Mouse (Mus musculus) heart, postnatal 25 days (tissue): Measurements from ENCODE around the gene Traf2. TPM values are rescaled to one million over a fixed set of nuclear protein-coding genes. Genes with fewer than 3 reads are reported as not detected.

ENCODE experiments used
- DNase-seq: peaks from one replicate; pipeline ENCODE4 v3.0.0; 2022; ENCODE audit warnings: low spot score
- intact Hi-C: fragments of 180-260 bp; cut with DNase I; formaldehyde crosslinking; loops from one replicate; pipeline ENCODE4 v1.15.1; 2025
- total RNA-seq, 2 experiments: library from RNA; stranded (reverse); gene quantifications; 2 replicates each; pipeline ENCODE4 v1.2.3; 2021

Gene Traf2
- 10 to 100 TPM; 15.4 to 17.3 TPM for total RNA-seq

DNA sequence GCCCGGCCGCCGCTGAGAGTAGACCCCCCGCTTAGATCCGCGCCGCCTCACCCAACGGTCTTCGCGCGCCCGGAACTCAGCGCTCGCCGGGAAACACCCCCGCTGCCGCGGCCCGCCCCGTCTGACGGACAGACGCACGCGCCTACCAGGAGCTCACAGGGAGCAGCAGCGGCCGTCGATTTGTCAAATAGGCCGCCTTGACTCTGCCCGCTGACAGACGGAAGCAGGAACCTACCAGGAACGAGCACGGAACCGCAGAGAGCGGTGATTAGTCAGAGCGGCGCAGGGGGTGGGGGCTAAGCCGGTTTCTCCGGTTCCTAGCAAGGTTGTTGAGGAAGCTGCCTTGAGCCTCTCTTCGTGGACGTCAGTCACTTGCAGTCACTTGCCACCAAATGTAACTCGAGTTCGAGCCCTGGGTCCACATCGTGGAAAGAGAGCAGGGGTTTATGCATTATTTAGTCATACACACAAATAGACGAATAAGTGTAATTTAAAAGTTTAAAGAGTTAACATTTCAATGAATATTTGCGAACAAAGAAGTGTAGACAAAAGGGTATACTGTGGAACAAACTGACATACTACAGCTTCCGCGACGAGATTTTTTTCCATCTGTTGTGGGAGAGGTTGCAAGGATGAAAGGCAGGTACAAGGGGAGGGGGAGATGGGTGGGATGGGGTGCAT is at the start of gene Traf2:
TSS of gene Traf2 (minus strand) at position 130 of the 681 bp plus-strand sequence.
- peak; percentile 99 for DNase-seq
- intact Hi-C loops = no loop called here

DNA sequence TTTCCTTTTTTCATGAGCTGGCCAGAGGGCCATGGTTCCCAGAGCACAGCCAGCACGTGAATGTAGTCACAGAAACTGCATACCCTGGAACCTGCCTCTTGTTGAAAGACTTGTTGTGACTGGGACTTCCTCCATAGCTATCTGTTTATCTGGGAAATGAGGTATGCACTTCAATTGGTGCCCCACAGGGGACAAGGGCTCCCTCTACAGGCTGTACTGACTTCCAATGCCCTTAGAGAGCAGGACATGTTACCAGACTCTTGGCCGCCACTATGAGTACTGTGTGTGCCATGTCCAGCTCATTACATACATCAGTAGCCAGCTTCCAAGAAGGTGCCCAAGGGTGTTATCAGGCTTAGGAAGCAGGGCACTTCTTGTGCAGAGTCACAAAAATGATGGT is 45.1 kb upstream of the Traf2 start:
- intact Hi-C loops = no loop called here
- no peak for DNase-seq

DNA sequence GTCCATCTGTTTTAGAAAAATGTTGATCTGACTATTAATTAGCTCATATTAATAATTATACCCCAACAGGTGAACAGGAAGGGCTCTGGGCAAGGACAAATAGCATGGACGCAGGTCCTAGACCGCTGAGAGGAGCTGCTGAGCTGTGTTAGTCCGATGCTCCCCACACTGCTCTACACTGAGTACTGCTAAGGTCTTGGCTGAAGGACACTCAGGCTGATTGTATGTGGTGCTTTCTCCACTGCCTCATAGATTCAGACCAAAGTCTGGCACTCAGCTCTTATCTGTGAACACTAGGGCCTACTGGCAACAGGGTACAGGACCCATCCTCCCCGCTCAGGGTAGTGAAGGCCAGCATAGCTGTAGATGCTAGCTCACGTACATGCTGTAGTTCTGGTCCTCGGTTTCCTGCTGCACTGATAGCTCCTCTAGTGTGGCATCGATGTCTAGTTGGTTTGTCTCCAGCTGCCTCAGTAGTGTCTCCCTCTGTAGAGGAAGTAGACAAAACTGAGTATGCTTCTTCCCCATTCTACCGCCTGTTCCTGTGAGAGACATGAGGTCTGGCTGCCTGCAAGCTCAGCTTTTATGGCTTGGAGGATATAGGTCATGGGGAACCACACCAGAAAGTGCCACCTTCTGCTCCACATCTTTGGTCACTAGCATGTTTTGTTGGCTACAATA is 41.6 kb upstream of the Traf2 start:
- intact Hi-C loops = no loop called here
- DNase-seq = no peak

DNA sequence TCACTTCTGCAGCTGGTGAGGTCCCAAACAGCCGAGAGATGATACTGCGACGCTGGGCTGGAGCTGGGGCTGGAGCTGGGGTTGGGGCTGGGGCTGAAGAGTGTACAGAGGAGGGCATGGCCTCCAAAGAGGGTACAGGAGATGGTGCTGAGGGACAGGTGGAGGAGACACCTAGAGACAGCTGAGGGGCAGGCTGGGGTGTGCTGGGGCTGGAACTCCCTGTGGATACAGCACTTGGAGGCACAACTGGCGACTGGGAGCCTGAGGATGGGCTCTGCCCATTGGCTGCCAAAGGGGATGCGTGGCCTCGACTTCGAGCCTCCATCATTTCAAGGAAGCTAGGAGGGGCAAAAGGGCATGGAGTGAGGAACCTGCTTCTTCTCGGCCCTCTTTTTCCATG is 40.5 kb upstream of the Traf2 start:
- no peak for DNase-seq
- intact Hi-C loops = no loop called here

DNA sequence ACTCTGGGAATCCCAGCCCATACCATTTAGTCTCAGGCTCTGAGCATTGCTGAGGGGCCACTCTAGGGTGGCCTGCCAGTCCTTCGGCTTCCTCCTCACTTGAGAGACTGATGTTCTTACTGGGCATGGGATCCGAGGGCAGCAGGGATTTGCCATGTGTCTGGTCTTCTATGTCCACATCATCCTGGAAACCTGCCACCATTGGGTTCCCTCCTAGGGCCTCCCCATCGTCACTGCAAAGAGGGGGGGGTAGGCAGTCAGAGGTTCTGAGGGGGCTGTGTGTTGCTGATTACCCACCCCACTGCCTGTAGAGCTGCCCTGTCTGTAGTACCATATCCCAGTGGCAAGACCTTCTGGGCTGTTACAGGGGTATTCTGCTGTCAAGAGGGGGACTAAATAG is 38.9 kb upstream of the Traf2 start:
- DNase-seq = no peak
- intact Hi-C loops = no loop called here

DNA sequence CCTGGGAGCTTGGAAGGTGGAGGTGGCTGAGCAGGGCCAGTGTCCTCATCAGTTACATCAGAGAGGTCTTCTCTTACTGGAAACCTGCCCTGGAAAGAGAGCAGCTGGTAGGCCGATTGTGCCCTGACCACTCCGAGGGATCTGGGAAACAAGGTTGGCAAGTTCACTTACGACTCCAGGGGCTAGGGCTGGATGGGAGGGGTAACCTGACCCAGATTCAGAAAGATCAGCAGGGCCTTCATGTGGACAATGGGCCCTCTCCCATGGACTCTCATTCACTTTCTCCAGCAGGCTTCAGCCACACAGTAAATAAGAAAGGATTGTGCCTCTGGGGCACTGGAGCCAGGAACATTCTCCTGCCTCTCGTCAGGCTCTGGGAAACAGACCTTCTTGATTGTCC is 38.1 kb upstream of the Traf2 start:
- DNase-seq = no peak
- intact Hi-C loops = no loop called here

DNA sequence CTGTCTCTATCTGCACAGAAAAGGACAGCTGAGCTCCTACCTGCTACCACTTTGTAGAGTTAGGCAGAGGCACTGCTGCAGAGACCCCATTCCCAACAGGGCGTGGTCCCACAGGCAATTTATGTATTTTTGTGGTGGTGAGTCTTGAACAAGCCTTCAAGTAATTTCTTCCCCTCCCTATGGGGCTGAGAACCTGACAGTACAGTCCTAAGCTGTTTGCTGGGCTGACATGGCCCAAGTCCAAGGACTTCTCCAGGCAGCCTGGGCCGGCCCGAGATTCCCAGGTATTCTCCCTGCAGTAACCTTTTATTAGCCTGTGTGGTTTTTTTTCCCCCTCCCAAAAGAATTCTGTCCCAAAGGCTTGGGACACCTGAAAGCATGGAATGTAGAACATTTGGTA is 37.4 kb upstream of the Traf2 start:
- no peak for DNase-seq
- intact Hi-C loops = no loop called here

DNA sequence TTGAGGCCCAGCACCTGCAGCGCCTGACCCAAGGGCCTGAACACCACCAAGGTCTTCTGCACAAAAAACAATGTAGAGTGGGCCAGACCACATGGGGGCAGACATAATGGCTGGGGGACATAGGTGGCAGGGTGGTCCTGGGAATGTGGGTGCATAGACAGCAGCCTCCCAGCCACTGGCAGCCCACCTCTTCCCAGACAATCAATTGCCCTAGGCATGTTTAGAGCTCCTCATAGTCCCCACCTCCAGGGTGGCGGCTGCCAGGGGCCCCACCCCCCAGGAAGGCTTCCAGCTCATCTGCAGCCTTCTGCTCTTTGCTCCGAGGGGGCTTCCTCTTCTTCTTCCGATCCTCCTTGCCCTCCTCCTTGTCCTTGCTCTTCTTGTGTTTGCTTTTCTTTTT is 36.8 kb upstream of the Traf2 start:
- intact Hi-C loops = no loop called here
- DNase-seq = no peak

DNA sequence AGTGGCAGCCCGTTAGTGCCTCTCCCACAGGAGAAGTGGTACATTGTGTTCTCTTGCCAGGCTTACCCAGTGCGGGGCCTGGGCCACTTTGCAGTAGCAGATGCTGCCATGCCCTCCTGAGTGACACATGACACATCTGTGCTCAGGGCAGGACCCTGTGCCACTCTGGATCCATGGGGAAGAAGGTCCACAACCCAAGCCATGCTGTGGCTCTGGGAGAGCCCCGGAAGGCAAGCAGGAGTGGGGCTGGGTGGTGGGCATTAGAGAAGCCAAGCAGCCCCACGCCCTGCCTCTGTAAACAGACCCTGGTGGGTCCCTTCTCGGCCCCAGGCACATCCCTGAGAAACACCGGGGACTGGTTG is 36.4 kb upstream of the Traf2 start:
- DNase-seq = no peak
- intact Hi-C loops = no loop called here

DNA sequence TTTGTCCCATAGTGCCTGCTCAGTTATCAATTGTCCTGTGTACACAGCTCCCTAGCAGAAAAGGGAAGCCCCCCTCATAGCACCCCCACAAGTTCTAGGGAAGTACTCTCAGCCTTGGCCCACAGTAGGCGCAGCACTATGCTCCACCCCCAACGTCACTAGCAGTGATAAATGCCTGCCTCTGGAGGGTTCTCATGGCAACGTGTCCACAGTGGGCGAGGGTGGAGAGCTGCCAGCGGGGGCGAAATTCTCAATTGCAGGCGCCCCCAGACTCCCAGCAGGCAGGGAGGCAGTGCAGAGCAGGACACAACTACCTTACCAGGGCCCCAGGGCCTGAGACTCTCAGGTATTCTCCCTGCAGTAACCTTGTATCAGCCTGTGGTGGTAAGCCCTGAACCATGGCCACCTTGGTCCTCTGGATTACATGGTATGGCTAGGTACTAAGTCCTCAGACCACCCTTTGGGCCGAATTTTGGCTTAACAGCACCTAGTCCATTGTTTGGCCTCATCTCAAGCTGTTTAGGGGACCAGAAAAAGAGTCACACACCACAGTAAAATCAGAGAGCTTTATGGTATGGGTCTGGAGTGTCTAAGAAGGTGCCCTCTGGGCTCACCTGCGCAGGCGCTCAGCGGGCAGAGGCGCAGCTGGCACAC is 35.9 kb upstream of the Traf2 start:
- intact Hi-C loops = no loop called here
- DNase-seq = no peak

DNA sequence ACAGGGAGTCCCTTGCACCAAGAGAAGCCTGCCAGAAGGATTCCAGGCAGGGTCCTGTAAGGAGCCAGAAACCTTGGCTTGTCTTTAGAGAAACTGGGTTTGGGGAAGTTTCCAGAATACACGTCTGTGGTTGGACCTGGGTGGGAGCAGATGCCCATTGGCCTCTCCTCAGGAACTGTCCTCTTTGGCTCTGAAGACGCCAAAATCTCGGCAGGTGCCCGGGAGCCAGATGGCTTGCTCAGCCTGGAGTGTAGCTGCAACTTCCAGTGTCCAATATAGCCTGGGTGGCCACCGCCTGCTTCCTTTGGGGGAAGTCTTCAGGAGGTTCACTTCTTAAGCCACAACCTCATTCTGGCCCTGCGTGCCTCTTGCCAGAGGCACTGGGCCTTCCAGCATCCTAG is 35.2 kb upstream of the Traf2 start:
- intact Hi-C loops = no loop called here

DNA sequence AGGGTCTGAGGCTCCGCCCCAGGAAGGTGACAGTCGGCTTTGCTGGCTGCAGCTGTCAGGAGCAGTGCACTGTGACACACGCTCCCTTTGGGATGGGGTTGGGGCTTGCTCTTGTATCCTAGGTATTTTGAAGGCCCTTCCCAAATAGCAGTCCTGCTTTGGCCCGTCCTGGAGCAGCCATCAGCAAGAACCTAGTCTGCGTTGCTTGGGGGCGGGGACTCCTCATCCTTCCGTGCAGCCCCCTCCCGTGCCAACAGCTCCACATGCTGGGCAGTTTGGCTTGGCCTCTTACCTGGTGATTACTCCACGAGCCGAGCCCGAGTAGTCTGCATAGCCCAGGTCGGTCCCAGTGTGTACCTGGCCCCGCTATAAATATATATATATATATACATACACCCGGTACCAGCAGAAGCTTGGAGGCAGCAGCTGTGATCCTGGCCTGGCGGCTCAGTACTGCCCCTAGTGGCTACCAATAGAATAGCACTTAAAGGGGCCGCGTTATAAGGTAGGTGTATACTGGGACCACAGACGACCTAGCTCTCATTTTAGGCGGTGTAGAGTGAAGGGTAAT is 34.6 kb upstream of the Traf2 start, which contains the start of gene Ajm1:
TSS of gene Ajm1 (minus strand) at position 464 of the 571 bp plus-strand sequence.
- intact Hi-C loops = no loop called here
- DNase-seq = peak; percentile 34

More for the DNA sequence above, 35.2 kb upstream of the Traf2 start:
- no peak for DNase-seq

DNA sequence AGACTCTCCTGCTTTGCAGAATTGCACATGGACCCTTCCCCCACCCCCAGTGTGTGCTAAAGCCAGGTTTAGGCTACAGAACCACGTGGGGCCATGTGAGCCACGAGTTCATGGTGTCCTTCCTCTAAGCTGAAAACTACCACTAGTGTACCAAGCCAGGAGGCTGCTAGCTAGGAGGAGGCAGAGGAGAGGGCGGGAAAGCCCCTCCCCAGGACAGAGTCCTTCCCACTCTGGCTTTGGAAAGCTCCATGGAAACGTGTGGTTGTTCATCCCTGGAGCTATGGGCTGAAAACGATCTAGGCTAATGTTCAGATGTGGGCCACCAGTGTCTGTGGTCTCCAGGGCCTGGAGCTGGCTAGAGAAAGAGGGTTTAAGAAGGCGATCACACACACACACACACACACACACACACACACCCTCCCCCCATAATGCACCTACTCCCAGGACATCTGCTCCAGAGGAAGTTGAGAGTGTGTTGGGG is 33.9 kb upstream of the Traf2 start:
- intact Hi-C loops = no loop called here
- no peak for DNase-seq

DNA sequence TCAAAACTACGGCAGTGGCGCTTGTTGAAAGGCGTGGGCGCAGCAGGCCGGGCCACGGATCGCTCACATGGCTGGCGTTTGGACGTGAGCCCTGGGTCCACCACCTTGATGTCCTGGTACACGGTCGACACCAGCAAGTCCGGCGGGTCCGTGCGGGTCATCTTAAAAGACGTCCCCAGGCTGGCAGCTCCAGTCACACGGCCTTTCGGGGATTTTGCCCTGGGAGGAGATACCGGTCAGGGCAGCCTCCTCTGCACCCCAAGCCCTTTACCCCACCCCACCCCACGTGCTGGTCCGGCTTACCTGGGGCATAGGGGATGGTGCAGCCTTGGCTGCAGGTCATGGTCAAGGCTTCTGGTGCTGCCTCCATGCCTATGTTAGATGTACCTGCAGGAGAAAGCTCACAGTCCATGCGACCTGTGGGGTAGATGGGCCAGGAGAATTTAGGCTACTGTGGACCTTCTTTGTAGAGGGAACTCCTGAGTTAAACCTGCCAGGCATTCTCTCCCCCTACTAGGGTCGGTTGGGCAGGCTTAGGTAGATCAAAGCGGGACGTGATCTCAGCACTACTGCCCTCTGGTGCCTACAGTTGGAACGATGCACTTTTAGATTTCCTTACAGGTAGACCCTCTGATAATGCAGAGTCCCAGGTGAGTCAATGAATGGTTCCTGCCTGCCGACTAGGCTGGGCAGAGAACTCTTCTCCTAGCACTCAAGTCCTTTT is 33.2 kb upstream of the Traf2 start:
- no peak for DNase-seq
- intact Hi-C loops = no loop called here

DNA sequence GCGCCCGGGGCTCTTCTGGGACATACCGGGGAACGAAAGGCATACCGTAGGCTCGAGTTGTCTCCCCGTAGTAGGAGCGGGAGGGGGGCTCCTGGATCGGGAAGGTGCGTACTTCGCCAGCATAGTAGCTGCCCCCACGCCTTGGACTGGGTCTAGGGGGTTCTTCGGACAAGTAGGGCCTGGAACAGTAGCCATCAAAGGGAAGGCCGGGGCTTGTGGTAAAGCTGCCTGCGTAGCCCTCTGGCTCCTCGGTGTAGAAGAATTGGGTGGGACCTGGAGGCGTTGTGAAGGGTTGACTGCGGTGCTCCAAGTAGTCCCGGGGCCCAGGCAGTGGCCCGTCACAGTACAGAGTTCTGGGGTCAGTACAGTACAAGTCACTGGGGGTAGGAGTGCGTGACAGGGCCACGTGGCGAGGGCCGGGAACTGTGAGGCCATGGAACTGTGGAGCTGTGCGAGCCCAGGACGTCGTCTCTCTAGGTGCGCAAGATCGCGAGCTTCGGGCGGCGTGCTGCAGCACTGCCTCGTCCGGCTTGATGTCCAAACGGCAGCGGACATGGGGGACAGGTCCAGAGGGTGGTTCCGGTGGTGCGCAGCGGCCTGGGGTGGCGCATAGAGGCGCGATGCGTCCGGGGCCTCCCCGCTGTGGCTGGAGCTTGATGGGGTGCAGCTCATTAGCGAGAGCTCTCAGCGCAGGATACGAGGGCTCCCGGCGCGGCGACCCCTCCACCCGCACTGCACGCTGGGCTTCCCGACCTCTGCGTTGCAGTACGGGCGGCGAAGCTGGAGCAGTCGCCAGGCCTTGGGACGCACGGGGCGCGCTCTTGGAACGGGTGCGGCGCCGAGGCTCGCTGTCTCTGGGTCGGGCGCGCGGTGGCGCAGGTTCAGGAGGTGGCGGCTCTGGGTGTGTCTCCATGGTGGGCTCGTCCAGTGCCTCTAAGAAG is 32.3 kb upstream of the Traf2 start:
- intact Hi-C loops = no loop called here
- no peak for DNase-seq

DNA sequence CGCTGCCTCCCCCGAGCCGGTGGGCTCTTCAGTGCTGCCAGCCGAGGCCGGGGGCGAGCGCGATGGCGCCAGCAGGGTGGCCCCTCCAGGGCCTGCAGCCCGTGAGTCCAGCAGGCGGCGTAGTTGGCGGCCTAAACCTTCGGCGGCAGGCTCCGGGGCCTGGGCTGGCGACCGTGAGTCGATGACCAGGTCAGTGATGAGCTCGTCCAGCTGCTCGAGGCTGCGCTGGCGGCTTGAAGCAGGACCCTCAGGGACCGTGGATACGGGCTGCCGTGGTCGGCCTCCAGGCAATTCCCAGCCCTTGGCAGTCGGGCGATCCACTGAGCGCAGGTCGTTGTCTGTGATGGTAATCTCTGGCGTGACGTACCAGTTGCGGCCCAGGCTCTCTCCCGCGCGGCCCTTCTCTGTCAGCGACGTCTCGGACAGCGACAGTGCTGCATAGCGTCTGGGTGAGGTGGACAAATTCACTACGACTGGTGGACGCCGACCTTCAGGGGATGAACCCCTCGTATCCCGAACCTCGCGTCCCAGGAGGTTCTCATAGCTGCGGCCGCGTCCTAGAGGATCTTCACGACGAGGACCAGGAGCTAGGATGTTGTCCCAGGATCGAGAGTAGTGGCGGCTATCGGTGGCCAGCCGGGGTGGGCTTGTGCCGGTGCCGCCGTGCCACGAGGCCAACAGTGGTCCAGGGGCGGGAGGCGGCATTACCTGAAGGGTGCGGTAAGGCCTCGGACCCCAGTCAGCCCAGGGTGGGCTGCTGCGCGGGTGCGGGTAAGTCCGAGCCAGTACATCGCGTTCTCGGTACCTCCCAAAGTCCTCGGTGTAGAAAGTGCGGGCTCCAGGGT is 31.4 kb upstream of the Traf2 start:
- intact Hi-C loops = no loop called here
- no peak for DNase-seq

DNA sequence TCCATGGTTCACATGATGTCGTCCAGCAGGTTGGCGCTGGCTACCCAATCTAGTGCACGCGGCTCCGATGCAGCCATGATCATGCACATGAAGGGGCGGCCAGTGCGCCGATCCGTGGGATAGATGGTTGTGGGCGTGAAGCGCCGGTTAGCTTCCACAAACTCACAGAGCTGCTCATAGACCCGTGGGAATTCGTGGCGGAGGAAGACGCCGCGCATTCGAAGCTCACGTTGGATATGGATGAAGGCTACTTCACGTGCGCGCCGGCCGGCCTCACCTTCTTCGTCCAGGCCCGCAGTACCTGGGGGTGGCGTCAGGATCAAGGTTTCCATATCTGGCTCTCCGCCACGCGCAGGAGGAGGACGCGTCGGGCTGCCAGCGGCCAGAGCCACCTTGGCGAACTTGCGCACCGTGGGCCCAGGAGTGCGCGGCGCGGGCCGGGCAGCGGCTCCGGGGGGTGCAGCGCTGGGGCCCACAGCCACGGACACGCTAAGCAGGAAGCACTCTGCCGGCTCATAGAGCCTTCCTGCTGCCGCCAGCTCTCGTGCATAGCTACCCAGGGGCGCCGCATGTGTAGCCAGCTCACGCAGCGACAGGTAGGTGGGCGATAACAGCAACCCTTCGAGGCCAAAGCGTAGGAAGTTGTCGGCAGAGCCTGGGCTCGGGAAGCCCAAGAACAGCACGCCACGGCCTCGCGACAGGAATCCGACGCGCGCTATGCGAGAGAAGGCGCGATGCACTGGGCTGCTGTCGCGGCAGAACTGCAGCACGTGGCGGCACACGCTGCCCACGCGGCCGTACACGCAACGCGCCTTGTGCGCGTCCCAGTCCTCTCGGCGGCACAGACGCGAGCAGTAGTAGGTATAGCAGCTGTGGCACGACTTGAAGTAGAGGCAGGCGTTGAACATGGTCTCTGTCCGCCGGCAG is 30.5 kb upstream of the Traf2 start:
- DNase-seq = no peak
- intact Hi-C loops = no loop called here
